Mouse (Mus musculus) hindbrain, embryonic 10.5 days (tissue): Measurements from ENCODE around the gene Cdk2ap1. TPM values are rescaled to one million over a fixed set of nuclear protein-coding genes. Genes with fewer than 3 reads are reported as not detected.

ENCODE experiments used
- DNase-seq: peaks from one replicate; pipeline ENCODE4 v3.0.0-alpha.2; 2017; ENCODE audit warnings: low spot score
- H3K27ac ChIP-seq: fragments of 300-500 bp; sonication (generic); 2 replicates; pipeline ENCODE4 v1.5.1; 2016; ENCODE audit warnings: mild to moderate bottlenecking, moderate library complexity
- H3K27me3 ChIP-seq: fragments of 300-500 bp; sonication (generic); 2 replicates; pipeline ENCODE4 v1.6.1; 2016; ENCODE audit warnings: mild to moderate bottlenecking; ENCODE audit not compliant: poor library complexity, insufficient read depth, severe bottlenecking
- H3K36me3 ChIP-seq: fragments of 300-500 bp; sonication (generic); 2 replicates; pipeline ENCODE4 v1.6.1; 2016; ENCODE audit warnings: mild to moderate bottlenecking, moderate library complexity
- H3K4me1 ChIP-seq: fragments of 300-500 bp; sonication (generic); replicated peaks from 2 replicates; pipeline ENCODE4 v1.6.1; 2016; ENCODE audit warnings: mild to moderate bottlenecking
- H3K4me3 ChIP-seq: fragments of 300-500 bp; sonication (generic); 2 replicates; pipeline ENCODE4 v1.5.1; 2016; ENCODE audit warnings: mild to moderate bottlenecking, moderate library complexity
- H3K9me3 ChIP-seq: fragments of 300-500 bp; sonication (generic); 2 replicates; pipeline ENCODE4 v1.6.1; 2016; ENCODE audit warnings: mild to moderate bottlenecking, moderate library complexity
- WGBS: fragments of 180-500 bp; shearing (Covaris S2); methylation state at CpG from one replicate; pipeline ENCODE4 v1.1.7; 2016; 5-methylcytosine and 5-hydroxymethylcytosine counted together
- polyA plus RNA-seq: library from polyadenylated mRNA; unstranded; fragments of >200 nt; fragmentation: Nextera tagmentation; extraction: Ambion mirVana; gene quantifications from 2 replicates; pipeline ENCODE4 v1.2.1, GENCODE M21; 2016

Gene Cdk2ap1
- polyA plus RNA-seq, 1 experiment from 2014 or later: 95.2 TPM

- H3K27me3 ChIP-seq: no peaks in the 10 kb centered on the region
- WGBS: 48% methylated on average over 3 of the region's 3 CpGs
- peaks cover 11% of the 10 kb centered on the region for H3K4me1 ChIP-seq
- H3K27ac ChIP-seq: no peak overlapping the region
- no peaks in the 10 kb centered on the region for H3K9me3 ChIP-seq
- H3K4me3 ChIP-seq: no peak overlapping the region
- no peaks in the 10 kb centered on the region for H3K36me3 ChIP-seq
- DNase-seq: no peak
Observed at GRCm38 (mm10) chr5:124356695-124357094, 6.2 kb downstream of the Cdk2ap1 start.

GRCm38 (mm10) chr5:124355425-124355959 is 7.4 kb downstream of the Cdk2ap1 start:
- no peaks in the 10 kb centered on the region for H3K9me3 ChIP-seq
- H3K4me3 ChIP-seq: peak overlapping the region; percentile 99
- DNase-seq: no peak
- no peaks in the 10 kb centered on the region for H3K27me3 ChIP-seq
- WGBS: 2% methylated on average over 12 of the region's 12 CpGs
- peaks cover 23% of the 10 kb centered on the region for H3K4me1 ChIP-seq
- peaks cover 10% of the 10 kb centered on the region for H3K36me3 ChIP-seq
- H3K27ac ChIP-seq: peak overlapping the region; percentile 100

GRCm38 (mm10) chr5:124354574-124355424 is 8.1 kb downstream of the Cdk2ap1 start:
- H3K27me3 ChIP-seq: no peaks in the 10 kb centered on the region
- H3K36me3 ChIP-seq: peaks cover 17% of the 10 kb centered on the region
- peak; percentile 60 for DNase-seq
- peaks cover 30% of the 10 kb centered on the region for H3K4me1 ChIP-seq
- H3K4me3 ChIP-seq: peak overlapping the region; percentile 99
- H3K9me3 ChIP-seq: no peaks in the 10 kb centered on the region
- H3K27ac ChIP-seq: peak overlapping the region; percentile 100
- WGBS: under 1% methylated on average over 57 of the region's 60 CpGs

GRCm38 (mm10) chr5:124353726-124354547 is 8.9 kb downstream of the Cdk2ap1 start:
- H3K4me3 ChIP-seq: peak overlapping the region; percentile 99
- peaks cover 26% of the 10 kb centered on the region for H3K36me3 ChIP-seq
- peak overlapping the region; percentile 100 for H3K27ac ChIP-seq
- peaks cover 38% of the 10 kb centered on the region for H3K4me1 ChIP-seq
- under 1% methylated on average over 97 of the region's 132 CpGs for WGBS
- H3K9me3 ChIP-seq: no peaks in the 10 kb centered on the region
- no peak for DNase-seq
- H3K27me3 ChIP-seq: no peaks in the 10 kb centered on the region

GRCm38 (mm10) chr5:124353011-124353725 is 9.7 kb downstream of the Cdk2ap1 start:
- H3K27me3 ChIP-seq: no peaks in the 10 kb centered on the region
- no peaks in the 10 kb centered on the region for H3K9me3 ChIP-seq
- H3K36me3 ChIP-seq: peaks cover 33% of the 10 kb centered on the region
- peaks cover 39% of the 10 kb centered on the region for H3K4me1 ChIP-seq
- peak; percentile 69 for DNase-seq
- peak overlapping the region; percentile 99 for H3K4me3 ChIP-seq
- under 1% methylated on average over 32 of the region's 32 CpGs for WGBS
- H3K27ac ChIP-seq: peak overlapping the region; percentile 100

- Histone ChIP-seq H3K36me3 (peaks cover 41% of the 10 kb centered on the region), H3K27me3 (no peaks in the 10 kb centered on the region), H3K9me3 (no peaks in the 10 kb centered on the region), H3K4me1 (peaks cover 39% of the 10 kb centered on the region), H3K27ac (peak overlapping the region; percentile 100), H3K4me3 (peak overlapping the region; percentile 99)
- DNase-seq: peak; percentile 96
- under 1% methylated on average over 30 of the region's 30 CpGs for WGBS
Observed at GRCm38 (mm10) chr5:124352141-124352920, 10.6 kb downstream of the Cdk2ap1 start.

GRCm38 (mm10) chr5:124351604-124352003 is 11.3 kb downstream of the Cdk2ap1 start:
- WGBS: 35% methylated on average over 3 of the region's 3 CpGs
- H3K27ac ChIP-seq: peak overlapping the region; percentile 100
- peak; percentile 38 for DNase-seq
- no peaks in the 10 kb centered on the region for H3K27me3 ChIP-seq
- no peaks in the 10 kb centered on the region for H3K9me3 ChIP-seq
- peaks cover 39% of the 10 kb centered on the region for H3K4me1 ChIP-seq
- peak overlapping the region; percentile 99 for H3K4me3 ChIP-seq
- peaks cover 48% of the 10 kb centered on the region for H3K36me3 ChIP-seq

- 28% methylated on average over 7 of the region's 7 CpGs for WGBS
- peaks cover 53% of the 10 kb centered on the region for H3K36me3 ChIP-seq
- no peaks in the 10 kb centered on the region for H3K27me3 ChIP-seq
- no peaks in the 10 kb centered on the region for H3K9me3 ChIP-seq
- H3K4me3 ChIP-seq: peak overlapping the region; percentile 99
- H3K4me1 ChIP-seq: peaks cover 39% of the 10 kb centered on the region
- peak; percentile 82 for DNase-seq
- peak overlapping the region; percentile 100 for H3K27ac ChIP-seq
Observed at GRCm38 (mm10) chr5:124351111-124351560, 11.7 kb downstream of the Cdk2ap1 start.

- Histone ChIP-seq H3K36me3 (peaks cover 57% of the 10 kb centered on the region), H3K27me3 (no peaks in the 10 kb centered on the region)
- WGBS: 90% methylated on average over 2 of the region's 2 CpGs
Observed at GRCm38 (mm10) chr5:124350350-124350749, 12.5 kb downstream of the Cdk2ap1 start.

GRCm38 (mm10) chr5:124349196-124349595 is 13.7 kb downstream of the Cdk2ap1 start:
- Histone ChIP-seq H3K36me3 (peaks cover 67% of the 10 kb centered on the region), H3K4me3 (0 out of 2 replicates have a peak overlapping the region, but pooled peaks have one; percentile 99), H3K27ac (peak overlapping the region; percentile 100), H3K27me3 (no peaks in the 10 kb centered on the region), H3K4me1 (peaks cover 35% of the 10 kb centered on the region), H3K9me3 (no peaks in the 10 kb centered on the region)
- DNase-seq: no peak
- 94% methylated on average over 17 of the region's 17 CpGs for WGBS

More at GRCm38 (mm10) chr5:124350350-124350749, 12.5 kb downstream of the Cdk2ap1 start:
- Histone ChIP-seq H3K4me1 (peaks cover 35% of the 10 kb centered on the region), H3K27ac (peak overlapping the region; percentile 100), H3K4me3 (peak overlapping the region; percentile 99), H3K9me3 (no peaks in the 10 kb centered on the region)
- DNase-seq: no peak

- Histone ChIP-seq H3K36me3 (peaks cover 68% of the 10 kb centered on the region), H3K27me3 (no peaks in the 10 kb centered on the region), H3K4me3 (no peak overlapping the region), H3K27ac (no peak overlapping the region), H3K9me3 (no peaks in the 10 kb centered on the region), H3K4me1 (peaks cover 19% of the 10 kb centered on the region)
- DNase-seq: no peak
- WGBS: 86% methylated on average over 8 of the region's 8 CpGs
Observed at GRCm38 (mm10) chr5:124342897-124343296, 20.0 kb downstream of the Cdk2ap1 start.
